ENCODE assay signal across 13 mouse cellular contexts in genomic region chr4:132209299-132209698, GRCm38 (mm10). TPM values are rescaled to one million over a fixed set of nuclear protein-coding genes. Genes with fewer than 3 reads are reported as not detected.
DNase-seq lines count a peak whose midpoint lies in the region; ATAC-seq and TF ChIP-seq lines count a peak whose summit lies in the region.
"Had no signal": no experiment of that assay in that cellular context is flagged by ENCODE, and none has a peak within 500 bp of the region (broad histone marks: within the 10 kb centered on the region; RNA-seq: fewer than 3 reads in every experiment).

No protein-coding gene starts in this region.

- no peak overlapping the region for H3K4me2 ChIP-seq in hindbrain, postnatal 0 days (ENCODE audit: low read depth, low read length)
- H3K4me2 ChIP-seq in neural tube, embryonic 13.5 days: peak overlapping the region; percentile 33
- H3K4me2 ChIP-seq in neural tube, embryonic 15.5 days: no peak overlapping the region

- no peak overlapping the region for H3K27ac ChIP-seq in hindbrain, embryonic 10.5 days
- H3K27ac ChIP-seq in hindbrain, postnatal 0 days: no peak overlapping the region
- no peak overlapping the region for H3K27ac ChIP-seq in neural tube, embryonic 13.5 days (replicated peaks)
- no peak overlapping the region for H3K27ac ChIP-seq in neural tube, embryonic 15.5 days (replicated peaks)
- no peak overlapping the region for H3K27ac ChIP-seq in limb, embryonic 10.5 days
- H3K27ac ChIP-seq: embryonic facial prominence, embryonic 15.5 days; lung, embryonic 15.5 days had no signal

- peak overlapping the region; percentile 96 for H3K4me3 ChIP-seq in hindbrain, embryonic 10.5 days
- H3K4me3 ChIP-seq in hindbrain, postnatal 0 days (ENCODE audit: low read length): no peak overlapping the region
- H3K4me3 ChIP-seq in neural tube, embryonic 13.5 days: peak overlapping the region; percentile 1; the same call in 1 of the 2 replicates
- no peak overlapping the region for H3K4me3 ChIP-seq in neural tube, embryonic 15.5 days (replicated peaks)
- H3K4me3 ChIP-seq in limb, embryonic 10.5 days: 0 out of 2 replicates have a peak overlapping the region, but pooled peaks have one; percentile 93

- H3K36me3 ChIP-seq in hindbrain, embryonic 10.5 days: peaks cover 64% of the 10 kb centered on the region
- peaks cover 6% of the 10 kb centered on the region for H3K36me3 ChIP-seq in hindbrain, postnatal 0 days (ENCODE audit: insufficient read depth, low read length)
- H3K36me3 ChIP-seq in neural tube, embryonic 13.5 days: peaks cover 44% of the 10 kb centered on the region
- H3K36me3 ChIP-seq in neural tube, embryonic 15.5 days: peaks cover 37% of the 10 kb centered on the region
- H3K36me3 ChIP-seq in limb, embryonic 10.5 days: peaks cover 69% of the 10 kb centered on the region

- TF ChIP-seq CTCF in hindbrain, postnatal 0 days (IDR thresholded peaks at IDR 0.05; ENCODE audit: low read depth): no peak

- WGBS in hindbrain, embryonic 10.5 days: 97% methylated on average over 2 of the region's 2 CpGs
- WGBS in hindbrain, postnatal 0 days: 85% methylated on average over 2 of the region's 2 CpGs
- 93% methylated on average over 2 of the region's 2 CpGs for WGBS in neural tube, embryonic 13.5 days
- WGBS in neural tube, embryonic 15.5 days: 95% methylated on average over 2 of the region's 2 CpGs
- WGBS in limb, embryonic 10.5 days: 97% methylated on average over 2 of the region's 2 CpGs

- peaks cover 28% of the 10 kb centered on the region for H3K4me1 ChIP-seq in hindbrain, embryonic 10.5 days (replicated peaks)
- peaks cover 5% of the 10 kb centered on the region; the same call in 1 of the 2 replicates for H3K4me1 ChIP-seq in hindbrain, postnatal 0 days (ENCODE audit: insufficient read depth, low read length)
- H3K4me1 ChIP-seq in neural tube, embryonic 13.5 days (replicated peaks): peaks cover 35% of the 10 kb centered on the region
- H3K4me1 ChIP-seq in neural tube, embryonic 15.5 days: peaks cover 29% of the 10 kb centered on the region
- peaks cover 21% of the 10 kb centered on the region for H3K4me1 ChIP-seq in limb, embryonic 10.5 days

- no peaks in the 10 kb centered on the region for H3K27me3 ChIP-seq in hindbrain, embryonic 10.5 days (ENCODE audit: insufficient read depth, poor library complexity, severe bottlenecking)
- H3K27me3 ChIP-seq in hindbrain, postnatal 0 days (ENCODE audit: insufficient read depth, low read length): no peaks in the 10 kb centered on the region
- H3K27me3 ChIP-seq in neural tube, embryonic 13.5 days: no peaks in the 10 kb centered on the region
- H3K27me3 ChIP-seq in neural tube, embryonic 15.5 days (replicated peaks): no peaks in the 10 kb centered on the region
- no peaks in the 10 kb centered on the region for H3K27me3 ChIP-seq in limb, embryonic 10.5 days (ENCODE audit: low read depth, poor library complexity, severe bottlenecking)
- H3K27me3 ChIP-seq: embryonic facial prominence, embryonic 15.5 days; lung, embryonic 15.5 days had no signal

- H3K9me3 ChIP-seq in hindbrain, embryonic 10.5 days: no peaks in the 10 kb centered on the region
- no peaks in the 10 kb centered on the region for H3K9me3 ChIP-seq in hindbrain, postnatal 0 days (ENCODE audit: low read length)
- no peaks in the 10 kb centered on the region for H3K9me3 ChIP-seq in neural tube, embryonic 13.5 days
- H3K9me3 ChIP-seq in neural tube, embryonic 15.5 days (replicated peaks): no peaks in the 10 kb centered on the region
- no peaks in the 10 kb centered on the region for H3K9me3 ChIP-seq in limb, embryonic 10.5 days (replicated peaks)
- H3K9me3 ChIP-seq: embryonic facial prominence, embryonic 15.5 days; lung, embryonic 15.5 days had no signal

- no peak overlapping the region for H3K9ac ChIP-seq in hindbrain, postnatal 0 days (replicated peaks; ENCODE audit: low read length)
- no peak overlapping the region for H3K9ac ChIP-seq in neural tube, embryonic 13.5 days
- H3K9ac ChIP-seq in neural tube, embryonic 15.5 days (replicated peaks): no peak overlapping the region
- H3K9ac ChIP-seq: embryonic facial prominence, embryonic 15.5 days; lung, embryonic 15.5 days had no signal

- no peak for ATAC-seq in hindbrain, postnatal 0 days
- no peak for ATAC-seq in neural tube, embryonic 13.5 days (ENCODE audit: low read depth)
- no peak for ATAC-seq in neural tube, embryonic 15.5 days (ENCODE audit: low FRiP score)

- DNase-seq in hindbrain, embryonic 10.5 days (ENCODE audit: low spot score): no peak
- DNase-seq in hindbrain, postnatal 0 days (ENCODE audit: low spot score): no peak
- no peak for DNase-seq in limb, embryonic 10.5 days (ENCODE audit: low spot score)
- no peak for DNase-seq in ovary, adult 18-20 months (ENCODE audit: low spot score)
- no peak for DNase-seq in spleen, postnatal 4 days (ENCODE audit: low spot score in 2 of 2)
- DNase-seq in cerebellum, adult 11-12 months: no peak
- DNase-seq: cerebellum, adult 2 months; gastrocnemius, postnatal 36 days; kidney, postnatal 4 days had no signal

RNA-seq across cellular contexts. Expression of gene Ythdf2, which starts 2.8 kb away (rescaled TPM):
- polyA plus RNA-seq in hindbrain, embryonic 10.5 days (2016; fragmentation: Nextera tagmentation; extraction: Ambion mirVana): 136 and 142 TPM in 2 replicates
- total RNA-seq in hindbrain, postnatal 0 days (2014; rRNA removed): 56.4 and 57.1 TPM in 2 replicates
- 86.4 and 87.7 TPM in 2 replicates for polyA plus RNA-seq in hindbrain, postnatal 0 days (2015; fragmentation: Nextera tagmentation; extraction: Ambion mirVana)
- polyA plus RNA-seq in neural tube, embryonic 13.5 days (2015; fragmentation: Nextera tagmentation; extraction: Ambion mirVana): 123 and 125 TPM in 2 replicates
- 97.4 and 104 TPM in 2 replicates for polyA plus RNA-seq in neural tube, embryonic 15.5 days (2015; fragmentation: Nextera tagmentation; extraction: Ambion mirVana)
- polyA plus RNA-seq in limb, embryonic 10.5 days (2016; fragmentation: Nextera tagmentation; extraction: Ambion mirVana): 151 TPM in 2 replicates

RNA-seq across cellular contexts. Expression of gene Gmeb1, which starts 52.1 kb away (rescaled TPM):
- polyA plus RNA-seq in hindbrain, embryonic 10.5 days (2016; fragmentation: Nextera tagmentation; extraction: Ambion mirVana): 42.5 and 45.3 TPM in 2 replicates
- 19.1 and 20.1 TPM in 2 replicates for total RNA-seq in hindbrain, postnatal 0 days (2014; rRNA removed)
- 29.9 and 30.2 TPM in 2 replicates for polyA plus RNA-seq in hindbrain, postnatal 0 days (2015; fragmentation: Nextera tagmentation; extraction: Ambion mirVana)
- 40.8 and 44.1 TPM in 2 replicates for polyA plus RNA-seq in neural tube, embryonic 13.5 days (2015; fragmentation: Nextera tagmentation; extraction: Ambion mirVana)
- polyA plus RNA-seq in neural tube, embryonic 15.5 days (2015; fragmentation: Nextera tagmentation; extraction: Ambion mirVana): 37.7 and 39.0 TPM in 2 replicates
- polyA plus RNA-seq in limb, embryonic 10.5 days (2016; fragmentation: Nextera tagmentation; extraction: Ambion mirVana): 48.2 and 49.0 TPM in 2 replicates

Comparison
In these comparisons a context has a peak if more than half of its experiments do, and no peak if none do; other contexts are left out.
1. H3K4me3 ChIP-seq: peak in hindbrain, embryonic 10.5 days (single experiment), neural tube, embryonic 13.5 days (single experiment) and limb, embryonic 10.5 days (single experiment); none in hindbrain, postnatal 0 days (single experiment) and neural tube, embryonic 15.5 days (single experiment).